Mouse (Mus musculus): ENCODE measurements around the gene Ptpa. TPM values are rescaled to one million over a fixed set of nuclear protein-coding genes. Genes with fewer than 3 reads are reported as not detected.

The Ptpa gene
- total and polyA plus RNA-seq, 2 experiments = 18.3 to 54.3 TPM

DNA sequence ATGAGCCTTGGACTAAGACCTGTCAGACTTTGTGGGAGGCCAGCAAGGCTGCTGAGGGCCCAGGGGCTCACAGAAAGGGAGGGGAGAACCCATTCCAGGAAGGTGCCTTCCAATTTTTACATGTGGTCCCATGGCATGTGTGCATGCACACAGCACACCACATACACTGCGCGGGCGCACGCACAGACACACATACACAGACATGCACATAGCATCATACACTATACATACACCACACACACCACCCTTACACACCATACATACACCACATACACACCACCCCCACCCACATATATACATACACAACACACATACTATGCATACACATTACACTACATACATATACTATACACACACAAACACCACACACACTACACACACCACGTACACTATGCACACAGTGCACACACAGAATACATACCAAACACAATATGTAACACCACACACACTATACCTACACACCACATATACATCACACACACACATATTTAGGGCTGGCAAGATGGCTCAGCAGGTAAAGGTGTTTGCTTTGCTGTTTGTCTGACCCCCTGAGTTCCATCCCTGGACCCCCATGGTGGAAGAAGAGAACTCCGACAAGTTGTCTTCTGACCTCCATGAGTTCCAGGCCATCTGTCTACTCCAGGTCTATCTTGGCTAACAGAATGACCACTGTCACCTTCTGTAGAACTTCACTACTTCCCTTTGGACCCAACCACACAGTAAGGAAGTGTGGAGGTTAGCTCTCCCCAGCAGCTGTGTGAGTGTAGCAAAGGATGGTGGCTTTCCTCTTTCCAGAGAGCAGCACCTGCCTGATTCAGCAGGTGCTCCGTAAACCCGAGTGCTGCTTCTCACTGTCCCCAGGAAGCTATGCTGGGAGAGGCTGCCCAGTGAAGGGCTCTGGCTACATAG is 79.4 kb downstream of the Ptpa start:
- H3K27me3 ChIP-seq (ENCODE audit: control insufficient read depth, insufficient read depth, low read length) = no peaks in the 10 kb centered on the region
- H3K36me3 ChIP-seq (ENCODE audit: control insufficient read depth, insufficient read depth, low read length) = no peaks in the 10 kb centered on the region
- TF ChIP-seq CTCF (IDR thresholded peaks at IDR 0.05; ENCODE audit: low read depth, low read length) = no peak
- H3K4me3 ChIP-seq (ENCODE audit: insufficient read depth, low read depth, low read length) = no peak overlapping the region
- no peak for DNase-seq (ENCODE audit: extremely low read depth, low read depth, low spot score)
- peaks cover 2% of the 10 kb centered on the region; the same call in 1 of the 2 replicates for H3K4me1 ChIP-seq (ENCODE audit: control insufficient read depth, insufficient read depth, low read length)
- WGBS = 79% methylated on average over 8 of the region's 8 CpGs
- no peaks in the 10 kb centered on the region for H3K79me2 ChIP-seq (ENCODE audit: control insufficient read depth, insufficient read depth, low read length)
- no peak overlapping the region for H3K27ac ChIP-seq (replicated peaks; ENCODE audit: insufficient read depth, low read depth, low read length)
- no peak overlapping the region for H3K9ac ChIP-seq (ENCODE audit: low read depth, low read length)

GRCm38 (mm10) chr2:30495909-30496861 is 80.3 kb downstream of the Ptpa start:
- Histone ChIP-seq H3K79me2 (ENCODE audit: control insufficient read depth, insufficient read depth, low read length) (no peaks in the 10 kb centered on the region), H3K36me3 (ENCODE audit: control insufficient read depth, insufficient read depth, low read length) (no peaks in the 10 kb centered on the region), H3K27me3 (ENCODE audit: control insufficient read depth, insufficient read depth, low read length) (no peaks in the 10 kb centered on the region), H3K4me3 (ENCODE audit: insufficient read depth, low read depth, low read length) (peak overlapping the region; percentile 30; the same call in 1 of the 2 replicates), H3K27ac (replicated peaks; ENCODE audit: insufficient read depth, low read depth, low read length) (no peak overlapping the region), H3K4me1 (ENCODE audit: control insufficient read depth, insufficient read depth, low read length) (peaks cover 2% of the 10 kb centered on the region; the same call in 1 of the 2 replicates), H3K9ac (ENCODE audit: low read depth, low read length) (no peak overlapping the region)
- 35% methylated on average over 22 of the region's 22 CpGs for WGBS
- TF ChIP-seq CTCF (IDR thresholded peaks at IDR 0.05; ENCODE audit: low read depth, low read length) = no peak
- TF ChIP-seq POLR2A (IDR thresholded peaks at IDR 0.05; ENCODE audit: extremely low read depth, insufficient read depth, low read length) = no peak
- peak; percentile 60 for DNase-seq (ENCODE audit: extremely low read depth, low read depth, low spot score)

Other genes with a start within 250 kb of the Ptpa start
- gene Endog, start 244.5 kb upstream of the Ptpa start, total RNA-seq (2014; rRNA removed) = 78.7 and 101 TPM in 2 replicates
- gene Endog, start 244.5 kb upstream of the Ptpa start, polyA plus RNA-seq (2012; rRNA removed) = 122 and 132 TPM in 2 replicates
- gene Spout1, start 237.6 kb upstream of the Ptpa start, total RNA-seq (2014; rRNA removed) = 12.9 and 13.1 TPM in 2 replicates
- 14.0 and 14.9 TPM in 2 replicates for gene Spout1, start 237.6 kb upstream of the Ptpa start, polyA plus RNA-seq (2012; rRNA removed)
- 169 and 184 TPM in 2 replicates for gene Kyat1, start 210.2 kb upstream of the Ptpa start, total RNA-seq (2014; rRNA removed)
- gene Kyat1, start 210.2 kb upstream of the Ptpa start, polyA plus RNA-seq (2012; rRNA removed) = 267 and 378 TPM in 2 replicates
- 8.5 and 14.0 TPM in 2 replicates for gene Lrrc8a, start 178.3 kb upstream of the Ptpa start, total RNA-seq (2014; rRNA removed)
- gene Lrrc8a, start 178.3 kb upstream of the Ptpa start, polyA plus RNA-seq (2012; rRNA removed) = 22.6 and 24.1 TPM in 2 replicates
- 4.2 and 5.1 TPM in 2 replicates for gene Gm28035, start 175.5 kb upstream of the Ptpa start, total RNA-seq (2014; rRNA removed)
- 5.9 and 8.6 TPM in 2 replicates for gene Gm28035, start 175.5 kb upstream of the Ptpa start, polyA plus RNA-seq (2012; rRNA removed)
- 87.4 and 97.7 TPM in 2 replicates for gene Phyhd1, start 149.8 kb upstream of the Ptpa start, total RNA-seq (2014; rRNA removed)
- gene Phyhd1, start 149.8 kb upstream of the Ptpa start, polyA plus RNA-seq (2012; rRNA removed) = 154 and 158 TPM in 2 replicates
- not detected in 2 replicates for gene Gm28038, start 135.0 kb upstream of the Ptpa start, total RNA-seq (2014; rRNA removed)
- gene Gm28038, start 135.0 kb upstream of the Ptpa start, polyA plus RNA-seq (2012; rRNA removed) = not detected in 2 replicates
- 12.2 and 14.7 TPM in 2 replicates for gene Dolk, start 129.7 kb upstream of the Ptpa start, total RNA-seq (2014; rRNA removed)
- gene Dolk, start 129.7 kb upstream of the Ptpa start, polyA plus RNA-seq (2012; rRNA removed) = 20.3 and 20.6 TPM in 2 replicates
- 4.1 and 6.2 TPM in 2 replicates for gene Nup188, start 129.6 kb upstream of the Ptpa start, total RNA-seq (2014; rRNA removed)
- gene Nup188, start 129.6 kb upstream of the Ptpa start, polyA plus RNA-seq (2012; rRNA removed) = 6.0 and 9.6 TPM in 2 replicates
- 23.3 and 23.5 TPM in 2 replicates for gene Sh3glb2, start 56.7 kb upstream of the Ptpa start, total RNA-seq (2014; rRNA removed)
- 50.0 and 62.0 TPM in 2 replicates for gene Sh3glb2, start 56.7 kb upstream of the Ptpa start, polyA plus RNA-seq (2012; rRNA removed)
- gene Miga2, start 51.8 kb upstream of the Ptpa start, total RNA-seq (2014; rRNA removed) = 30.7 and 37.2 TPM in 2 replicates
- 46.5 and 52.2 TPM in 2 replicates for gene Miga2, start 51.8 kb upstream of the Ptpa start, polyA plus RNA-seq (2012; rRNA removed)
- 8.9 and 11.2 TPM in 2 replicates for gene Dolpp1, start 23.8 kb upstream of the Ptpa start, total RNA-seq (2014; rRNA removed)
- 44.8 and 47.3 TPM in 2 replicates for gene Dolpp1, start 23.8 kb upstream of the Ptpa start, polyA plus RNA-seq (2012; rRNA removed)
- gene Crat, start 226 bp upstream of the Ptpa start, total RNA-seq (2014; rRNA removed) = 9.2 and 24.3 TPM in 2 replicates
- gene Crat, start 226 bp upstream of the Ptpa start, polyA plus RNA-seq (2012; rRNA removed) = 65.2 and 92.6 TPM in 2 replicates
- gene Ier5l, start 58.2 kb downstream of the Ptpa start, total RNA-seq (2014; rRNA removed) = 0.54 and 0.55 TPM in 2 replicates
- 1.1 TPM in 2 replicates for gene Ier5l, start 58.2 kb downstream of the Ptpa start, polyA plus RNA-seq (2012; rRNA removed)
- 0.46 TPM in 1 of 2 replicates, not detected in the other for gene Cstad, start 179.0 kb downstream of the Ptpa start, total RNA-seq (2014; rRNA removed)
- gene Cstad, start 179.0 kb downstream of the Ptpa start, polyA plus RNA-seq (2012; rRNA removed) = not detected in 2 replicates

All from liver, adult 2 months (tissue).